Mouse (Mus musculus) ES-E14 (cell line): ENCODE data around the gene Ttn. TPM values are rescaled to one million over a fixed set of nuclear protein-coding genes. Genes with fewer than 3 reads are reported as not detected.

Experiments used
- DNase-seq: peaks from one replicate; pipeline ENCODE4 v3.0.0-alpha.2; 2013; ENCODE audit warnings: low read depth, low spot score
- H3K27ac ChIP-seq: 2 replicates; pipeline ENCODE4 v1.5.1; 2012; ENCODE audit warnings: low read depth, mild to moderate bottlenecking, low read length, moderate library complexity, mixed read lengths; ENCODE audit not compliant: poor library complexity, insufficient read depth, severe bottlenecking
- H3K36me3 ChIP-seq: 2 replicates; pipeline ENCODE4 v1.6.1; 2012; ENCODE audit warnings: mild to moderate bottlenecking, low read length, moderate library complexity, mixed read lengths; ENCODE audit not compliant: control insufficient read depth, poor library complexity, insufficient read depth, severe bottlenecking
- H3K4me1 ChIP-seq, 2 experiments: fragments of 150-350 bp in 1 of 2; sonication (generic) in 1 of 2; 2 replicates each; pipeline ENCODE4 v1.6.1; 2012; ENCODE audit warnings: low read length in 2 of 2, mild to moderate bottlenecking in 1 of 2, mixed read lengths in 1 of 2; ENCODE audit not compliant: control insufficient read depth in 2 of 2, insufficient read depth in 2 of 2, poor library complexity in 1 of 2
- H3K4me3 ChIP-seq, 2 experiments: fragments of 150-350 bp in 1 of 2; sonication (generic) in 1 of 2; 2 replicates each; pipeline ENCODE4 v1.5.1; 2012; ENCODE audit warnings: low read length in 2 of 2, low read depth in 1 of 2, mild to moderate bottlenecking in 1 of 2, mixed read lengths in 1 of 2; ENCODE audit not compliant: insufficient read depth in 1 of 2, poor library complexity in 1 of 2, severe bottlenecking in 1 of 2
- H3K9ac ChIP-seq: 2 replicates; pipeline ENCODE4 v1.6.1; 2012; ENCODE audit warnings: low read depth, mild to moderate bottlenecking, low read length, mixed read lengths; ENCODE audit not compliant: poor library complexity, insufficient read depth, severe bottlenecking
- H3K9me3 ChIP-seq: fragments of 150-350 bp; sonication (generic); 2 replicates; pipeline ENCODE4 v1.6.1; 2012; ENCODE audit warnings: low read depth, mild to moderate bottlenecking, low read length; ENCODE audit not compliant: control insufficient read depth, insufficient read depth
- CHD2 ChIP-seq: IDR thresholded peaks from 2 replicates; pipeline ENCODE4 v1.6.1; 2014; ENCODE audit warnings: mild to moderate bottlenecking, low read depth, low read length, inconsistent platforms
- HCFC1 ChIP-seq: IDR thresholded peaks from 2 replicates; pipeline ENCODE4 v1.6.1; 2012; ENCODE audit warnings: low read length, inconsistent platforms, borderline replicate concordance; ENCODE audit not compliant: insufficient read depth
- MAFK ChIP-seq: IDR thresholded peaks from 2 replicates; pipeline ENCODE4 v1.6.1; 2014; ENCODE audit warnings: mild to moderate bottlenecking, low read depth, low read length, inconsistent platforms; ENCODE audit not compliant: insufficient read depth
- ZC3H11A ChIP-seq: IDR thresholded peaks from 2 replicates; pipeline ENCODE4 v1.6.1; 2012; ENCODE audit warnings: low read depth, mild to moderate bottlenecking, inconsistent platforms, low read length, borderline replicate concordance
- ZNF384 ChIP-seq: IDR thresholded peaks from 2 replicates; pipeline ENCODE4 v1.6.1; 2012; ENCODE audit warnings: low read depth, low read length, inconsistent platforms
- in situ Hi-C, 2 experiments: fragments of 600-800 bp; cut with MboI; formaldehyde crosslinking; loops; one replicate each; pipeline ENCODE4 v1.15.1; 2025; ENCODE audit warnings: low sequenced_read_pairs in 2 of 2, inconsistent platforms in 1 of 2; ENCODE audit not compliant: unreplicated experiment in 2 of 2
- total RNA-seq: library from RNA; depleted of rRNA; stranded (reverse); fragments of 300-350 nt; gene quantifications from 2 replicates; pipeline ENCODE4 v1.2.3, GENCODE M21; 2012; rRNA removed

Gene Ttn
- total RNA-seq, 1 experiment: 19.9 TPM

- Histone ChIP-seq H3K9me3 (no peaks in the 10 kb centered on the region), H3K27ac (no peak overlapping the region), H3K4me1 (no peaks in the 10 kb centered on the region), H3K4me3 (no peak overlapping the region), H3K36me3 (no peaks in the 10 kb centered on the region), H3K9ac (no peak overlapping the region)
- no peak for DNase-seq
- in situ Hi-C loops: no loop called here
- no peak for TF ChIP-seq ZC3H11A
- no peak for TF ChIP-seq HCFC1
- TF ChIP-seq ZNF384: no peak
- TF ChIP-seq CHD2: no peak
- no peak for TF ChIP-seq MAFK
These were observed 327.7 kb downstream of the Ttn start for GRCm38 (mm10) chr2:76654646-76655045.

Other genes starting within 250 kb of the Ttn start
- 2.2 and 3.3 TPM in 2 replicates for gene Ccdc141, start 188.1 kb upstream of the Ttn start, total RNA-seq